23 mouse cellular contexts compared by ENCODE assay signal in genomic region chr10:40149584-40150145, GRCm38 (mm10). TPM values are rescaled to one million over a fixed set of nuclear protein-coding genes. Genes with fewer than 3 reads are reported as not detected.
A peak's percentile ranks its signal among the peaks of the same experiment; 100 is the strongest.
DNase-seq lines count a peak whose midpoint lies in the region; ATAC-seq lines count a peak whose summit lies in the region.
"Had no signal": no experiment of that assay in that cellular context is flagged by ENCODE, and none has a peak within 500 bp of the region (broad histone marks: within the 10 kb centered on the region; RNA-seq: fewer than 3 reads in every experiment).

No protein-coding gene starts in this region.

- H3K27me3 ChIP-seq in liver, embryonic 13.5 days, result no peaks in the 10 kb centered on the region
- H3K27me3 ChIP-seq: forebrain, embryonic 15.5 days; hindbrain, embryonic 13.5 days; neural tube, embryonic 13.5 days had no signal

- peaks cover 82% of the 10 kb centered on the region for H3K4me1 ChIP-seq in liver, embryonic 13.5 days (replicated peaks)
- H3K4me1 ChIP-seq: forebrain, embryonic 15.5 days had no signal

- peak overlapping the region; percentile 76 for H3K9ac ChIP-seq in liver, embryonic 13.5 days
- H3K9ac ChIP-seq: forebrain, embryonic 15.5 days; hindbrain, embryonic 13.5 days; neural tube, embryonic 13.5 days had no signal

- no peaks in the 10 kb centered on the region for H3K9me3 ChIP-seq in liver, embryonic 13.5 days (replicated peaks)
- H3K9me3 ChIP-seq: forebrain, embryonic 15.5 days; hindbrain, embryonic 13.5 days; limb, embryonic 10.5 days; neural tube, embryonic 13.5 days had no signal

- peak overlapping the region; percentile 40 for H3K4me3 ChIP-seq in liver, embryonic 13.5 days (replicated peaks)
- H3K4me3 ChIP-seq: forebrain, embryonic 15.5 days; gastrocnemius, adult 2 months; hindbrain, embryonic 13.5 days; limb, embryonic 10.5 days; neural tube, embryonic 13.5 days had no signal

- ATAC-seq in liver, embryonic 13.5 days (ENCODE audit: low read depth), result peak; percentile 88
- ATAC-seq: activated CD4-positive, CD25-positive, alpha-beta regulatory T cell, adult 4 months; forebrain, embryonic 15.5 days; intestine, embryonic 16.5 days; Patski had no signal

- peak; percentile 55 for DNase-seq in spleen, adult 12 weeks (ENCODE audit: low spot score)
- no peak for DNase-seq in spleen, postnatal 14 days (ENCODE audit: low spot score in 2 of 2)
- peak; percentile 85 for DNase-seq in c-Kit-positive CD71-positive TER-119-positive erythroid progenitor cells, embryonic 14.5 days (ENCODE audit: low spot score)
- peak; percentile 75 for DNase-seq in liver, embryonic 13.5 days
- peak; percentile 42 to 71 for DNase-seq in spleen, postnatal 36 days (ENCODE audit: low spot score in 2 of 2)
- DNase-seq in right cerebral cortex, adult 2 months (ENCODE audit: low spot score in 2 of 2), result no peak
- DNase-seq in ovary, postnatal 36 days (ENCODE audit: low spot score), result no peak
- DNase-seq: adrenal gland, postnatal 25 days; B cell, adult 2 months; cerebellum, postnatal 10 days; gastrocnemius, adult 2 months; heart, adult 18-20 months; layer of hippocampus, postnatal 36 days; lung, adult 2 months; lung, postnatal 36 days had no signal

- no peaks in the 10 kb centered on the region for H3K36me3 ChIP-seq in liver, embryonic 13.5 days
- H3K36me3 ChIP-seq: forebrain, embryonic 15.5 days; hindbrain, embryonic 13.5 days; limb, embryonic 10.5 days; neural tube, embryonic 13.5 days had no signal

- H3K4me2 ChIP-seq in liver, embryonic 13.5 days, result peak overlapping the region; percentile 64
- H3K4me2 ChIP-seq: forebrain, embryonic 15.5 days; hindbrain, embryonic 13.5 days; midbrain, embryonic 11.5 days; neural tube, embryonic 13.5 days had no signal

- 20% methylated on average over 5 of the region's 5 CpGs for WGBS in liver, embryonic 13.5 days (ENCODE audit: insufficient replicate concordance)

- peak overlapping the region; percentile 98 for H3K27ac ChIP-seq in liver, embryonic 13.5 days
- H3K27ac ChIP-seq: forebrain, embryonic 15.5 days; gastrocnemius, adult 2 months; hindbrain, embryonic 13.5 days; limb, embryonic 10.5 days; neural tube, embryonic 13.5 days had no signal

RNA-seq across cellular contexts. Expression of gene Slc16a10, which starts 7.6 kb away (rescaled TPM):
- 75.1 and 80.8 TPM in 2 replicates for polyA plus RNA-seq in liver, embryonic 13.5 days (2015; fragmentation: Nextera tagmentation; extraction: Ambion mirVana)

Comparison
In these comparisons a context has a peak if more than half of its experiments do, and no peak if none do; other contexts are left out.
1. DNase-seq: peak in spleen, adult 12 weeks (single experiment), c-Kit-positive CD71-positive TER-119-positive erythroid progenitor cells, embryonic 14.5 days (single experiment), liver, embryonic 13.5 days (single experiment) and spleen, postnatal 36 days (2 of 2); none in spleen, postnatal 14 days (0 of 2), right cerebral cortex, adult 2 months (0 of 2) and ovary, postnatal 36 days (single experiment).